Mouse (Mus musculus) ES-E14 (cell line): Measurements from ENCODE around the gene Pla2g12a. TPM values are rescaled to one million over a fixed set of nuclear protein-coding genes. Genes with fewer than 3 reads are reported as not detected.
A peak's percentile ranks its signal among the peaks of the same experiment; 100 is the strongest.

Experiments used
- DNase-seq: peaks from one replicate; pipeline ENCODE4 v3.0.0-alpha.2; 2013; ENCODE audit warnings: low read depth, low spot score
- H3K27ac ChIP-seq: 2 replicates; pipeline ENCODE4 v1.5.1; 2012; ENCODE audit warnings: low read depth, mild to moderate bottlenecking, low read length, moderate library complexity, mixed read lengths; ENCODE audit not compliant: poor library complexity, insufficient read depth, severe bottlenecking
- H3K36me3 ChIP-seq: 2 replicates; pipeline ENCODE4 v1.6.1; 2012; ENCODE audit warnings: mild to moderate bottlenecking, low read length, moderate library complexity, mixed read lengths; ENCODE audit not compliant: control insufficient read depth, poor library complexity, insufficient read depth, severe bottlenecking
- H3K4me1 ChIP-seq, 2 experiments: fragments of 150-350 bp in 1 of 2; sonication (generic) in 1 of 2; 2 replicates each; pipeline ENCODE4 v1.6.1; 2012; ENCODE audit warnings: low read length in 2 of 2, mild to moderate bottlenecking in 1 of 2, mixed read lengths in 1 of 2; ENCODE audit not compliant: control insufficient read depth in 2 of 2, insufficient read depth in 2 of 2, poor library complexity in 1 of 2
- H3K4me3 ChIP-seq, 2 experiments: fragments of 150-350 bp in 1 of 2; sonication (generic) in 1 of 2; 2 replicates each; pipeline ENCODE4 v1.5.1; 2012; ENCODE audit warnings: low read length in 2 of 2, low read depth in 1 of 2, mild to moderate bottlenecking in 1 of 2, mixed read lengths in 1 of 2; ENCODE audit not compliant: insufficient read depth in 1 of 2, poor library complexity in 1 of 2, severe bottlenecking in 1 of 2
- H3K9ac ChIP-seq: 2 replicates; pipeline ENCODE4 v1.6.1; 2012; ENCODE audit warnings: low read depth, mild to moderate bottlenecking, low read length, mixed read lengths; ENCODE audit not compliant: poor library complexity, insufficient read depth, severe bottlenecking
- H3K9me3 ChIP-seq: fragments of 150-350 bp; sonication (generic); 2 replicates; pipeline ENCODE4 v1.6.1; 2012; ENCODE audit warnings: low read depth, mild to moderate bottlenecking, low read length; ENCODE audit not compliant: control insufficient read depth, insufficient read depth
- CHD2 ChIP-seq: IDR thresholded peaks from 2 replicates; pipeline ENCODE4 v1.6.1; 2014; ENCODE audit warnings: mild to moderate bottlenecking, low read depth, low read length, inconsistent platforms
- HCFC1 ChIP-seq: IDR thresholded peaks from 2 replicates; pipeline ENCODE4 v1.6.1; 2012; ENCODE audit warnings: low read length, inconsistent platforms, borderline replicate concordance; ENCODE audit not compliant: insufficient read depth
- MAFK ChIP-seq: IDR thresholded peaks from 2 replicates; pipeline ENCODE4 v1.6.1; 2014; ENCODE audit warnings: mild to moderate bottlenecking, low read depth, low read length, inconsistent platforms; ENCODE audit not compliant: insufficient read depth
- ZC3H11A ChIP-seq: IDR thresholded peaks from 2 replicates; pipeline ENCODE4 v1.6.1; 2012; ENCODE audit warnings: low read depth, mild to moderate bottlenecking, inconsistent platforms, low read length, borderline replicate concordance
- ZNF384 ChIP-seq: IDR thresholded peaks from 2 replicates; pipeline ENCODE4 v1.6.1; 2012; ENCODE audit warnings: low read depth, low read length, inconsistent platforms
- in situ Hi-C, 2 experiments: fragments of 600-800 bp; cut with MboI; formaldehyde crosslinking; loops; one replicate each; pipeline ENCODE4 v1.15.1; 2025; ENCODE audit warnings: low sequenced_read_pairs in 2 of 2, inconsistent platforms in 1 of 2; ENCODE audit not compliant: unreplicated experiment in 2 of 2
- total RNA-seq: library from RNA; depleted of rRNA; stranded (reverse); fragments of 300-350 nt; gene quantifications from 2 replicates; pipeline ENCODE4 v1.2.3, GENCODE M21; 2012; rRNA removed

Gene Pla2g12a
- 37.3 and 55.3 TPM in 2 replicates for total RNA-seq

DNA sequence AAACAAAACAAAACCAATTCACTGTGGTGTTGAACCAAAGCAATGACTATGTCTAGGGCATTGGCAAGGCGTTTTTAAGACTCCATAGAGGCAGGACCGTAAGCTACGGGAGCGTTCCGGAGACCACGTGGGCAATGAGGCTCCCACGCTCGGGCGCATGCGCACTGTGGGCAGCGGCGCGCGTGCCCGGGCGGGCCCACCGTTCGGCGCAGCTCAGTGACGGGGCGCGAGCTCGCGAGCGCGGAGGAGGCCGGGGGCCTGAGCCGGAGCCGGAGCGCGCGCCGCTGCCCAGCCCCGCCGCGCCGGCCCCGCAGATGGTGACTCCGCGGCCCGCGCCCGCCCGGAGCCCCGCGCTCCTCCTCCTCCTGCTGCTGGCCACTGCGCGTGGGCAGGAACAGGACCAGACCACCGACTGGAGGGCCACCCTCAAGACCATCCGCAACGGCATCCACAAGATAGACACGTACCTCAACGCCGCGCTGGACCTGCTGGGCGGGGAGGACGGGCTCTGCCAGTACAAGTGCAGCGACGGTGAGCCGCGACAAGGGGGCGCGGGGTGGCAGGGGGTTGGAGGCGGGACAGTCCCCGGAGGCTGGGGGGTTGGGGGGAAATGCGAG lies at the start of gene Pla2g12a:
Pla2g12a (plus strand) TSS at position 202 of the 617 bp plus-strand sequence.
- no peak within 1 kb of the TSS for H3K27ac ChIP-seq
- H3K4me1 ChIP-seq: peaks cover 0 to 15% of the 10 kb centered on the region in 2 experiments; a peak in 3 of 4 replicates
- in situ Hi-C loops: no loop called here
- DNase-seq: peak; percentile 63
- no peaks in the 10 kb centered on the region for H3K9me3 ChIP-seq
- H3K4me3 ChIP-seq: peak within 1 kb of the TSS; percentile 94 to 96
- peak within 1 kb of the TSS; percentile 89 for H3K9ac ChIP-seq
- H3K36me3 ChIP-seq: no peaks in the 10 kb centered on the region
- TF ChIP-seq CHD2: no peak
- peak; percentile 59; the same call in 1 of the 2 replicates for TF ChIP-seq HCFC1
- TF ChIP-seq MAFK: no peak
- TF ChIP-seq ZC3H11A: 0 out of 2 replicates have a peak, but pooled peaks have one; percentile 29
- no peak for TF ChIP-seq ZNF384

DNA sequence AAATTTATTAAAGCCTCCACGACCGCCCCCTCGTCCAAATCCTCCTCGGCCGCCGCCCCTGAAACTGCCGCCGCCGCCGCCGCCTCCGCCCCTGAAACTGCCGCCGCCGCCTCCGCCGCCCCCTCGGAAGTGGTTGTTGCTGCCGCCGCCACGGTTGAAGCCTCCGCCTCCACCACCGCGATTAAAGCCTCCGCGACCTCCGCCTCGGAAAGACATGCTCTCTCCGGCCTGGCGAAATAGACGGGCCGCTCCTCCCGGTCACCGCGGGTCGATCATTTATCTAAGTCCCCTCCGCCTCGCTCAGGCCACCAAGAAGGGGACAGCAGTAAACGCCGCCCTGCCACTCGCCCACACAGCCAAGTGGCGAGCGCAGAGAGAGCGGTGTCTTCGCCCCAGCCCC lies 47.8 kb upstream of the Pla2g12a start:
- Histone ChIP-seq H3K36me3 (peaks cover 12% of the 10 kb centered on the region; the same call in 1 of the 2 replicates), H3K27ac (peak overlapping the region; percentile 72), H3K9ac (peak overlapping the region; percentile 97), H3K9me3 (no peaks in the 10 kb centered on the region), H3K4me1 (peaks cover 3 to 6% of the 10 kb centered on the region in 2 experiments; a peak in 2 of 4 replicates), H3K4me3 (peak overlapping the region; percentile 78 to 95)
- DNase-seq: no peak
- TF ChIP-seq HCFC1: no peak
- TF ChIP-seq ZNF384: no peak
- in situ Hi-C loops: no loop called here

DNA sequence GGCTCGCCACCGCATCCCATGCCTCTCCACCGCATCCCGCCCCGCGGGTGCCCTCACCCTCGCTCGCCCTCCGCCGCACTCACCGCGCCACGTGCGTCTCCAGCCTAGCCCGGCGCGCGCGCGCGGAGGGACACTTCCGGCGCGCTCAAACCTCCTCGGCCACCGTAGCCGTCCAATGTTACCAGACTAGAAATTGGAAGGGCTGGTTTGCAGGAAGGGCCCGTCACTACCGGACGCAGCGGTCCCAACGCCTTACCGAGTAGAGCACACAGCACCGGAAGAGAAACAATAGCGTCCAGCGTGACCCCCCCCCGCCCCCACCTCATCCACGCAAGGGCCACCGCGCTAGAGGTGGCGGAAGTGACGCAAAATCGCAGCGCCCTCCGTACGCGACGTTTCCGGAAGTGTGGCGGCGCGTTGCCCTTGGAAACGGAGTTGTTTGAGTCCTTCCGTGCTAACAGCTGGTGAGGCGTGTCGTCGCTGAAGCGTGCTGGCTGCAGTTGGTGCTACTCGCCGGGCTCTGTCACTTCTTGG lies 47.3 kb upstream of the Pla2g12a start, which contains the start of gene Gar1:
Gar1 (minus strand) TSS at position 362 of the 534 bp plus-strand sequence.
- Histone ChIP-seq H3K4me1 (peaks cover 3 to 7% of the 10 kb centered on the region in 2 experiments; a peak in 2 of 4 replicates), H3K9ac (peak within 1 kb of the TSS; percentile 97), H3K27ac (peak within 1 kb of the TSS; percentile 72), H3K4me3 (peak within 1 kb of the TSS; percentile 78 to 95), H3K9me3 (no peaks in the 10 kb centered on the region), H3K36me3 (peaks cover 12% of the 10 kb centered on the region; the same call in 1 of the 2 replicates)
- TF ChIP-seq ZNF384 (no peak), HCFC1 (peak; percentile 82)
- in situ Hi-C loops: no loop called here
- peak; percentile 95 for DNase-seq

DNA sequence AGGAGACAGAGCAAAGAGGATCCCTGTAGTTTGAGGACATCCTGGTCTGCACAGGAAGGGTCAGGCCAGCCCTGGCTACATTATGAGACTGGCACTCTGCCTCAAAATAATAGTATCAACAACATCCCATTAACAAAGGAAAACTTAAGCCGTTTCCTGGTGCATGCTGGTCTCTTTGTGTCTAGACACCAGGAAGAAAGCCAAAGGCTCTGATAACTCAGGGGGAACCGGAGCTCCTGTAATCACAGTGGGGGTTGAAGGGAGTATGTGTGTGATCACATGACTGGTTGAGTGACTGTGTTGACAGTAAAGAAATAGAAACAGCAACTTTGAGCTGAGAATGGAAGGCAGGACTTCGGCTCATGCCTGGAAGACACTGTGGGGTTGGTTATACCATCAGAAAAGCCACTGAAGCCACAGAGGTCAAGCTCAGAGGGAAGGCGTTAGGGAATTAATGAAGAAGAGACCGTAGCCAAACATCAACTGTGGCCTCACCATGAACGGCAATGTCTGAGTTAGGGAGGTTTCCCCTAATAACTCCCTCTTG lies 42.9 kb upstream of the Pla2g12a start, which contains the start of gene Cfi:
Cfi (plus strand) TSS at position 497 of the 547 bp plus-strand sequence.
- H3K27ac ChIP-seq: no peak within 1 kb of the TSS
- H3K4me3 ChIP-seq: no peak within 1 kb of the TSS
- H3K9me3 ChIP-seq: no peaks in the 10 kb centered on the region
- TF ChIP-seq HCFC1: no peak
- TF ChIP-seq ZNF384: no peak
- no peak for TF ChIP-seq ZC3H11A
- TF ChIP-seq MAFK: no peak
- no peak for TF ChIP-seq CHD2
- no peaks in the 10 kb centered on the region for H3K36me3 ChIP-seq
- no peak for DNase-seq
- in situ Hi-C loops: no loop called here
- H3K4me1 ChIP-seq: 0 out of 4 replicates have a peak, but pooled peaks cover 0 to 2% of the 10 kb centered on the region in 2 experiments
- no peak within 1 kb of the TSS for H3K9ac ChIP-seq
